Mouse (Mus musculus): ENCODE measurements around the gene Psma2.

The Psma2 gene

GRCm38 (mm10) chr13:14612926-14613529 is at the start of gene Psma2, which contains the start of gene Mrpl32:
Gene Psma2, plus strand, starts transcription at chr13:14613240.
Gene Mrpl32, minus strand, starts transcription at chr13:14613165.
- DNase-seq (ENCODE audit: low spot score in 2 of 2) = peak; percentile 94 to 97

- DNase-seq (ENCODE audit: low spot score in 2 of 2) = no peak
These were observed 38.9 kb upstream of the Psma2 start for GRCm38 (mm10) chr13:14574128-14574527.

GRCm38 (mm10) chr13:14580392-14580791 is 32.6 kb upstream of the Psma2 start:
- DNase-seq (ENCODE audit: low spot score in 2 of 2) = no peak

- peak in 1 of 2 experiments; percentile 18 for DNase-seq (ENCODE audit: low spot score in 2 of 2)
These were observed 10.3 kb upstream of the Psma2 start for GRCm38 (mm10) chr13:14602744-14603143.

- no peak for DNase-seq (ENCODE audit: low spot score in 2 of 2)
These were observed 5.4 kb upstream of the Psma2 start for GRCm38 (mm10) chr13:14607616-14608015.

- DNase-seq (ENCODE audit: low spot score in 2 of 2) = no peak
These were observed 577 bp upstream of the Psma2 start for GRCm38 (mm10) chr13:14612463-14612862.

GRCm38 (mm10) chr13:14613553-14613952 is 513 bp downstream of the Psma2 start:
- DNase-seq (ENCODE audit: low spot score in 2 of 2) = no peak

GRCm38 (mm10) chr13:14618724-14619123 is 5.7 kb downstream of the Psma2 start:
- peak; percentile 81 to 82 for DNase-seq (ENCODE audit: low spot score in 2 of 2)

- peak; percentile 96 to 97 for DNase-seq (ENCODE audit: low spot score in 2 of 2)
These were observed 16.9 kb downstream of the Psma2 start, which contains the start of gene AW209491 for GRCm38 (mm10) chr13:14629726-14630641. Gene AW209491, plus strand, starts transcription at chr13:14630154.

- no peak for DNase-seq (ENCODE audit: low spot score in 2 of 2)
These were observed 27.0 kb downstream of the Psma2 start for GRCm38 (mm10) chr13:14639998-14640397.

- peak in 1 of 2 experiments; percentile 27 for DNase-seq (ENCODE audit: low spot score in 2 of 2)
These were observed 36.3 kb downstream of the Psma2 start for GRCm38 (mm10) chr13:14649301-14649700.

GRCm38 (mm10) chr13:14667107-14667506 is 54.1 kb downstream of the Psma2 start:
- DNase-seq (ENCODE audit: low spot score in 2 of 2) = no peak

- peak; percentile 53 to 64 for DNase-seq (ENCODE audit: low spot score in 2 of 2)
These were observed 57.3 kb downstream of the Psma2 start for GRCm38 (mm10) chr13:14670342-14670741.

- DNase-seq (ENCODE audit: low spot score in 2 of 2) = no peak
These were observed 75.9 kb downstream of the Psma2 start for GRCm38 (mm10) chr13:14688955-14689354.

- DNase-seq (ENCODE audit: low spot score in 2 of 2) = no peak
These were observed 103.8 kb downstream of the Psma2 start for GRCm38 (mm10) chr13:14716801-14717200.

GRCm38 (mm10) chr13:14717755-14718154 is 104.7 kb downstream of the Psma2 start:
- no peak for DNase-seq (ENCODE audit: low spot score in 2 of 2)
